Mouse (Mus musculus) adrenal gland, adult 18-20 months (tissue): ENCODE results near the gene Fosb. TPM values are rescaled to one million over a fixed set of nuclear protein-coding genes. Genes with fewer than 3 reads are reported as not detected.

ENCODE experiments used
- DNase-seq, 2 experiments: peaks; one replicate each; pipeline ENCODE4 v3.0.0; 2021 to 2022; ENCODE audit warnings: low spot score in 2 of 2
- total RNA-seq, 2 experiments: library from RNA; stranded (reverse); gene quantifications; 1 replicate in 1 of 2; 2 replicates in 1 of 2; pipeline ENCODE4 v1.2.3; 2021

Fosb gene
- total RNA-seq, 2 experiments from 2014 or later, result 15.9 to 23.2 TPM

DNA sequence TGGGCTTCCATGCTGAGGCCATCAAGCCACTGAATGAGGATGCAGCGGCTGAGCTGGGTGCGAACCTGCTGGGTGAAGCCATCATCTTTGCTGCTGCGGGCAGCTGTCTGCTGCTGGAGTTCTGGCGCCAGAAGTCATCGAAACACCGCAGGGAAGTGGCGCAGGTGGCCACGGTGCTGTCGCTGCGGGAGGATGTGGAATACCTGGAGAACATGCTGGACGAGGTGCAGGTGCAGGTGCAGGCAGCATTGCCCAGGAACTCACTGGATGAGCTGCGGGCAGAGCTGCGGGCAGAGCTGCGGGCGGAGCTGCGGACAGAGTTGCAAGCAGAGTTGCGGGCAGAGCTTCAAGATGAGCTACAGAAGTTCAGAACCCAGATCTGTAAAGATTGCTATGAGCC lies 54.5 kb downstream of the Fosb start:
- DNase-seq, result no peak

GRCm38 (mm10) chr7:19253437-19253836 lies 56.4 kb downstream of the Fosb start:
- DNase-seq, result no peak

Other genes with a start within 250 kb of the Fosb start
- 10 to 100 TPM; 48.3 to 49.1 TPM for gene Dmwd, start 233.8 kb downstream of the Fosb start, total RNA-seq
- gene Dmpk, start 226.2 kb downstream of the Fosb start, total RNA-seq, result 100 to 1,000 TPM; 127 to 137 TPM
- 10 to 100 TPM; 13.0 to 14.7 TPM for gene Six5, start 215.5 kb downstream of the Fosb start, total RNA-seq
- not detected for gene Gm4969, start 191.7 kb downstream of the Fosb start, total RNA-seq
- 10 to 100 TPM; 12.6 to 15.4 TPM for gene Fbxo46, start 190.2 kb downstream of the Fosb start, total RNA-seq
- gene Qpctl, start 160.8 kb downstream of the Fosb start, total RNA-seq, result 10 to 100 TPM; 13.6 to 14.6 TPM
- 10 to 100 TPM; 81.7 to 89.5 TPM for gene Snrpd2, start 160.3 kb downstream of the Fosb start, total RNA-seq
- gene Gipr, start 143.9 kb downstream of the Fosb start, total RNA-seq, result under 1 TPM; 0.60 to 0.70 TPM
- 10 to 100 TPM; 33.9 to 43.9 TPM for gene Eml2, start 133.6 kb downstream of the Fosb start, total RNA-seq
- 10 to 100 TPM in 1 of 2 experiments, 1 to 10 TPM in 1; 7.7 to 17.3 TPM for gene Gpr4, start 97.5 kb downstream of the Fosb start, total RNA-seq
- 10 to 100 TPM; 40.8 to 56.7 TPM for gene Opa3, start 81.7 kb downstream of the Fosb start, total RNA-seq
- 10 to 100 TPM; 42.9 to 56.4 TPM for gene Vasp, start 38.2 kb downstream of the Fosb start, total RNA-seq
- gene Ppm1n, start 30.0 kb downstream of the Fosb start, total RNA-seq, result not detected
- 1 to 10 TPM; 5.0 to 8.6 TPM for gene Rtn2, start 27.4 kb downstream of the Fosb start, total RNA-seq
- gene Ercc1, start 34.7 kb upstream of the Fosb start, total RNA-seq, result 10 to 100 TPM; 31.2 to 41.0 TPM
- gene Cd3eap, start 49.4 kb upstream of the Fosb start, total RNA-seq, result 10 to 100 TPM; 13.3 to 13.7 TPM
- 1 to 10 TPM; 5.9 to 6.7 TPM for gene Ppp1r13l, start 49.7 kb upstream of the Fosb start, total RNA-seq
- 10 to 100 TPM; 27.1 to 30.9 TPM for gene Ercc2, start 72.0 kb upstream of the Fosb start, total RNA-seq
- gene Klc3, start 94.1 kb upstream of the Fosb start, total RNA-seq, result 1 to 10 TPM; 1.3 to 3.7 TPM
- gene Ckm, start 94.7 kb upstream of the Fosb start, total RNA-seq, result 10 to 100 TPM in 1 of 2 experiments, not detected in 1; 14.7 TPM
- gene Mark4, start 148.8 kb upstream of the Fosb start, total RNA-seq, result 10 to 100 TPM; 35.9 to 54.0 TPM
- 10 to 100 TPM; 31.7 to 36.8 TPM for gene Exoc3l2, start 153.3 kb upstream of the Fosb start, total RNA-seq
- gene Bloc1s3, start 198.3 kb upstream of the Fosb start, total RNA-seq, result 10 to 100 TPM in 1 of 2 experiments, 1 to 10 TPM in 1; 8.4 to 10.0 TPM
- 10 to 100 TPM; 70.0 to 92.4 TPM for gene Trappc6a, start 198.3 kb upstream of the Fosb start, total RNA-seq
- under 1 TPM in 1 of 2 experiments, not detected in 1; 0.17 TPM for gene Nkpd1, start 207.8 kb upstream of the Fosb start, total RNA-seq